Mouse (Mus musculus): ENCODE data around the gene Spata3.
A peak's percentile ranks its signal among the peaks of the same experiment; 100 is the strongest.

Spata3 gene

GRCm38 (mm10) chr1:86032273-86032987, 15.8 kb downstream of the Spata3 start:
- peak; percentile 78 to 89 for DNase-seq (ENCODE audit: low spot score in 2 of 2)

DNA sequence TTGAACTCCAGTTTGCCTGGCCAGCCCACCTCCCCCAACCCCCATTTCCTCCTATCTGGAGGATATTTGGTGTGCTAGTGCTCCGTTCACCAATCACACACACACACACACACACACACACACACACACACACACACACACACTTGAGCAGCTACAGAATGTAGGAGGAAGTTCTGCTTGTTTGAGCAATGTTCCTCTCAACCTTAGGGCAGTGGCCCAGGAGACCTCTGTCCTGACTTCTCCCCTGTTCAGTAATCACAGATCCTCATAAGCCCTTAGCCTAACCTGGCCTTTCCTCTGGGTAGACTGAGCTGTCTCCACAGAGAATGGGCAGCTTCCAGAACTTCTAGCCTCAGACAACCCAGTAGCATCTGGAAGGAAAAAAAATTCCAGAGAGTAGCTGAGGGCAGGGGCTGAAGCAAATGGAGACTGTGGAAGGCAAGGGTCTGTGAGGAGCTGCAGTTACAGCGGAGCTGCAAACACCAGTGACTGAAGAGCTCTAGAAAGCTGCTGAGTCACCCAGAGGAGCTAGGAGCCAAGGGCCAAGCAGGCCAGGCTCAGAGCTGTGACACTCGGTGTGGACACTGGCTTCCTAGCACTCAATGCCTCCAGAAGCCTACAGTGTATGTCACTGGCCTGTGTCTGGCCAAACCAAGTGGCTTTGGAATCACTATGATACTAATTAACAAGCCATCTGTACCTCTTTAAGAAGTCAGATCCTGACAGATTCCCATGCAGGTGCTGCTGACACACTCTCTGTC, 21.8 kb downstream of the Spata3 start:
- DNase-seq (ENCODE audit: low spot score in 2 of 2), result no peak

- DNase-seq (ENCODE audit: low spot score in 2 of 2), result no peak
Observed at GRCm38 (mm10) chr1:86040131-86040530, 23.5 kb downstream of the Spata3 start.

- DNase-seq (ENCODE audit: low spot score in 2 of 2), result no peak
Observed at GRCm38 (mm10) chr1:86040817-86041216, 24.2 kb downstream of the Spata3 start.

DNA sequence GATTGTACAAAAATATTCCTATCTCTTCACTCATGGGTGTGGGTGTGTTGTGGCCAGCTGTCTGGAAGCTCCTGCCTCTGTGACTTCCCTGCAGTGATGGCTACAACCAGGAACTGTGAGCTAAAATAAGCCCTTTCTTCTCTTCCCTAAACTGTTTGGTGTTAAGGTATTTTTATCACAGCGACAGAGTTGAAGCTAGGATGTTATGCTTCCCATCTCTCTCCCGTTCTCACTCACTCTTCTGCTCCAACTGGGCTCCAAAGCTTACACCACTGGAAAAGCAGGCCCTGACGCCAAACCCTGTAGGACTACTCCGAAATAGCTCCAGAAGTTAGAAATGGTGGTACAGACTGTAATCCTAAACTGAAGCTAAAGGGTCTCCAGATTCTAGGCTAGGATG, 28.4 kb downstream of the Spata3 start:
- DNase-seq (ENCODE audit: low spot score in 2 of 2), result no peak

GRCm38 (mm10) chr1:86045848-86046805, 29.5 kb downstream of the Spata3 start, which contains the start of gene 2810459M11Rik:
2810459M11Rik (plus strand) TSS chr1:86045863.
- DNase-seq (ENCODE audit: low spot score in 2 of 2), result peak in 1 of 2 experiments; percentile 63

GRCm38 (mm10) chr1:86046833-86047563, 30.4 kb downstream of the Spata3 start:
- no peak for DNase-seq (ENCODE audit: low spot score in 2 of 2)

- DNase-seq (ENCODE audit: low spot score in 2 of 2), result no peak
Observed at GRCm38 (mm10) chr1:86048231-86048630, 31.6 kb downstream of the Spata3 start.

- no peak for DNase-seq (ENCODE audit: low spot score in 2 of 2)
Observed at GRCm38 (mm10) chr1:86048744-86049143, 32.1 kb downstream of the Spata3 start.

DNA sequence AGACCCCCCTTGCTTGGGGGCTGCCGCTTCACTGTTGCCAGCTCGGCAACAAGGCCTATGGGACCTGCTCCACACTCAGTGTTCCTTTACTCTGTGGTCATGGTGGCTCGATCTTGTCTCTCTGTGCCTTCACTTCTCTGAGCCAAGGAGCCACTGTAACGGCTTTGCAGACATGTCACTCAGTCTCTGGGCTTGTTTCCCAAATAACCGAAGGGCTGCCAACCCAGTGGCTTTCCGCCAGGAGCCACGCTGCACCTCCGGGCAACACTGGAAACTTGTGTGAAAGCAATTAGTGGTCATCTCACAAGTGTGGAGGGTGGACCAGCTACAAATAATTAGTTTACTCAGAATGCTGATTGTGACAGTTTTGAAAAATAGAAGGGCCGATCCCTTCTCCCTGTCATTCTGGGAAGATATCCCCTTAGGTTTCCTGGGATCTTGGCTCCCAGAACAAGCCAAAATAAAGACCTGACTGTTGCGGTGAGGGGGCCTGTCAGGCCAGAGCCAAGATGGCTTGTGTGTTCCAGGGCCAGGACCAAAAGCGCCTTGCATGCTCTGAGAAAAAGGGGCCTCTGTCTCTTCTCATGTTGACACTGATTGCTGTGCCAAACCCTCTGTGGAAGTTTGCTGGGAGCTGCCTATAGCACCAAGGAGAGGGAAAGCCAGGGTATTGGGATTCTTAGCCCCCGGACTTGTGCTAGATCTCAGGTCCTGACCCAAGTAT, 36.7 kb downstream of the Spata3 start:
- DNase-seq (ENCODE audit: low spot score in 2 of 2), result peak; percentile 91

- peak in 1 of 2 experiments; percentile 45 for DNase-seq (ENCODE audit: low spot score in 2 of 2)
Observed at GRCm38 (mm10) chr1:86054943-86055342, 38.3 kb downstream of the Spata3 start.

GRCm38 (mm10) chr1:86056284-86056683, 39.7 kb downstream of the Spata3 start:
- no peak for DNase-seq (ENCODE audit: low spot score in 2 of 2)

GRCm38 (mm10) chr1:86058856-86059769, 42.5 kb downstream of the Spata3 start:
- DNase-seq (ENCODE audit: low spot score in 2 of 2), result peak; percentile 93 to 95

GRCm38 (mm10) chr1:86062523-86062922, 45.9 kb downstream of the Spata3 start:
- no peak for DNase-seq (ENCODE audit: low spot score in 2 of 2)

GRCm38 (mm10) chr1:86064271-86064991, 47.8 kb downstream of the Spata3 start, which contains the start of gene Psmd1:
Psmd1 (plus strand) TSS chr1:86064387.
- peak; percentile 92 to 93 for DNase-seq (ENCODE audit: low spot score in 2 of 2)

- no peak for DNase-seq (ENCODE audit: low spot score in 2 of 2)
Observed at GRCm38 (mm10) chr1:86076565-86076964, 59.9 kb downstream of the Spata3 start.
